Mouse (Mus musculus) bone marrow, adult 2 months (tissue): Measurements from ENCODE around the gene Pitpnm3.

Experiments used
- CTCF ChIP-seq: fragments of 200-500 bp; IDR thresholded peaks from 2 replicates; pipeline ENCODE4 v1.5.1; 2011; ENCODE audit warnings: low read length, control low read depth; ENCODE audit not compliant: control insufficient read depth, insufficient read depth
- POLR2A ChIP-seq: fragments of 200-500 bp; IDR thresholded peaks from 2 replicates; pipeline ENCODE4 v1.6.1; 2011; ENCODE audit warnings: low read depth, mild to moderate bottlenecking, control low read depth, low read length, borderline replicate concordance; ENCODE audit not compliant: control insufficient read depth

DNA sequence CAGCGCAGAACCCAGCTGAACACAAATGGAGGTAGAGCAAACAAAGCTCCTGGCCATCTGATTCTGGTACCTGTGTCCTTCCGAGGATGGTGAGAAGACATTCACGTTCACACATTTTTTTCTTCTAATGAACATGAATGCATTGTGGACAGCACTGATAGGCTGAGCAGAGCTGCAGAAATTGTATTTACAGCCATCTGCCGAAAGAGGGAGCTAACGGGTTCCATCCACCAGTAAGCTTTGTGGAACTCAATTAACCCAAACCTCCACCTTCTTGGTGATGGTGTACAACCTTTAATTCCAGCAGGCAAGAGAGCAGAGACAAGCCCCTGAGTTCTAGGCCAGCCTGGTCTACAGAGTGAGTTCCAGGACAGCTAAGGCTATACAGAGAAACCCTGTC lies 109.7 kb downstream of the Pitpnm3 start:
- TF ChIP-seq POLR2A (no peak), CTCF (no peak)
